Mouse (Mus musculus) Muller cell, postnatal 12 days (primary cell): Measurements from ENCODE around the gene Mogat1.
"Not testable (repeated sequence)": the region's sequence is repeated elsewhere in the genome, so short reads cannot be mapped to it uniquely, and the experiment has no call there.

ENCODE experiments used
- DNase-seq: peaks from one replicate; pipeline ENCODE4 v3.0.0-alpha.2; 2015; ENCODE audit errors: inconsistent ontology term

Gene Mogat1

DNA sequence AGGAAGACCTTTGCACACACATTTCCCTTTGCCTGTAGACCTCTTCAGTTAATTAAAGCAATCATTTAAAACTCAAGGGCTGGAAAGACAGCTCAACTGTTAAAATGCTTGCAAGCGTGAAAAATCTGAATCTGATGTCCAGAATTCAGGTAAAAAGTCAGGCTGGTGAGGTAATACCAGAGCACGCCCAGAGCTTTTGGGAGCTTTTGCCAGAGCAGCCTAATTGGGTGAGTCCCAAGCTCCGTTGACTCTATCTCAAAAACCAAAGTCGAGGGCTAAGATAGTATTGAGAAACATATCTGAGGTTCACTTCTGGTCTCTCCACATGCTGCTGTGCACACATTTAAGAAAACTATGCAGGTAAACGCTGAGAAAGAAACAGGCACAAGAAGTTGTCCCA, at the start of gene Mogat1:
Gene Mogat1, plus strand, starts transcription at position 130 of the 400 bp plus-strand sequence.
- DNase-seq, result no peak

DNA sequence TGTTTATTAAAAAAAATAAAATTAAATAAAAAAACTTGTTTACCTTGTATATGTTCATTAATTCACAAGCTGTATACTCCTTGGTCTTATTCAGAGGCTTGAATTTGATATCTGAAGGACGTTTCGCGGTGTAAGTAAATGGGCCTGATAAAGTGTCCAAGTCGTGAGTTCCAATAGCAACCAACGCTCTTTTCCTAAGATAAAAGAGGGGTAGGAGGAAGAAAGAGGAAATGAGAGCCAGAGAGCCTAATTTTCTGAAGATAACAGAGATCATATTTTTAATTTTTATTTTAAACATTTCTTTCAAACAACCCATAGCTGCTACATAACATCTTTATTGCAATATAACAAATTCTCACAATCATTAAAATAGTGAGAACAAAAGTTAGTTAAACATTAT, 38.4 kb upstream of the Mogat1 start:
- DNase-seq, result no peak

DNA sequence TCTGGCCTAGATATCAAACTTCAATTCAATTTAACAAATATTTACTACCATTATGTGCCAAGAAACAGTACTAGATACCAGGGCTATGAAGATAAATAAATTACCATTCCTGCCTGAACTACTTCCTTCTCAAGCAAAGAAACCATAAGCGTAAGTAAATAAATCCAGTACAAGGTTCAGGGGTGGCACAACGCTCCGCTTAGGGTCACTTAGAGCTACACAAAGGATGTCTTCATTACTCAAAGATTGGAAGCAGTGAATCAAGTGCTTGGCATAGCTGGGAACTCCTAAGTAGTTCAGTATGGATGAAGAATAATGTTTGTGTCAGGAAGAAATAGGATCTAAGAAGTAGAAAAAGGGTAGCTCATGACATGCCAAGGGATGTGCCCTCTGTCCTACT, 27.4 kb upstream of the Mogat1 start:
- no peak for DNase-seq

DNA sequence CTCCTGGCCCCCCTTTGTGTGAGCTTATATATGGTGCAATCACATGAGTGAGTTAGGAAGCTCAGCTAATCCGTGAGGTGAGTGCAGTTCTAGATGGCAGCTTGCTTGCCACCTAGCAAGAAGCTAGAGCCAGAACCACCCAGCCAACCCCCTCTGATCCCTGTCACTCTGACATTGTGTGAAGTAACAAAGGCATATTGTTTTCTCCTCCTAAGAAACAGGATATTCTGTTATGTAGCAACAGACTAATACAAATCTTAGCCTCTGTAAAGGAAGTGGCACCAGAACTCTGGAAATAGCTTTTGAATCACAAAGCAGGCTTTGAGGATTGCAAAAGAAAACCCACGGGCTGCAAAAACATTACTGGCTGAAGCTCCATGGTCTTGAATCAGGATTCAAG, 26.4 kb upstream of the Mogat1 start:
- DNase-seq, result peak; percentile 12

DNA sequence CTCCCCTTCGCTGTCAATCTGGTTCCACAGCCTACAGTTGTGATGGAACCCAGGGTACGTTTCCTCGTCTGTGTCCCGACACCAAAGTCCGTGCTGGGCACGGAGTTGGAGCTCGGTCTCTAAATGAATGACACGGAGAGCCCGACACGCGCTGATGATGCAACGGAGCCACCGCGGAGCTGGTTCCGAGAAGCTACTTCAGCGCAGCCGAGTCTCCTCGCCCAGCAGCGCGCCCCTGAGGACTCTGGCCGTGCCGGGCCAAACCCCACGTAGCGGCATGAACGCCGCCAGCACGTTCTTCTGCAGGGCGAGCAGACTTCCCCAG, 22.4 kb upstream of the Mogat1 start:
- DNase-seq, result no peak

DNA sequence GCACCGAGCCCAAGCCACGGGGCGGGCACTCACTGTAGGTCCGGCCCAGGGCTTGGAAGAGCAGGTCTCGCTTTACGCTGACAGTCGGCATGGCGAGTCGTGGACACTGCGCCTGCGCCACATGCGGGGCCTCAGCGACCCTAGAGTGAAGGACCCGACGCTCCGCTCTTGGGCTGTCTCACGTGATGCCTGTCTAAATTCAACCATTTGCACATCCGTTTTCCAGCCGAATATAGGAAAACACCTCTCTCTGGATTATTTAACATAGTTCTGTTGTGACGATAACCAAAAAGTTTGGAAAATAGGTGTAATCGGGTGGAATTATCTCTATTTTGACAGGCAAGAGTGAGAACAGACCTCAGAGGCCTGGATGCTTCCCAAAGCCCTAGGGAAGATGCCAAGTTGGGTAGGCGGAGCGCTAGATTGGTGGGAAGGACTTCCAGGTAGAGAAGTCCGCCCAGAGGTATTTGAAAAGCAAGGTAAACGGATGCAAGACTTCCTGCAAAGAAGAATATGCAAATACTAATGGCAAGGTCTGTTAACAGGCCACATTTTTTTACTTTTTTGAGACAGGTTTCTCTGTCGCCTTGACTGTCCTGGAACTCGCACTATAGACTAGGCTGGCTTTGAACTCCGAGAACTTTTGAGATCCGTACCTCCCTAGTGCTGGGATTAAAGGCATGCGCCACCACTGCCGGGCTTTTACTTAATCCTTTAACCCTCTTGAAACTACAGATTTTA, 21.9 kb upstream of the Mogat1 start, which contains the start of gene Farsb:
Gene Farsb, minus strand, starts transcription at position 146 of the 741 bp plus-strand sequence.
- DNase-seq, result peak; percentile 95

DNA sequence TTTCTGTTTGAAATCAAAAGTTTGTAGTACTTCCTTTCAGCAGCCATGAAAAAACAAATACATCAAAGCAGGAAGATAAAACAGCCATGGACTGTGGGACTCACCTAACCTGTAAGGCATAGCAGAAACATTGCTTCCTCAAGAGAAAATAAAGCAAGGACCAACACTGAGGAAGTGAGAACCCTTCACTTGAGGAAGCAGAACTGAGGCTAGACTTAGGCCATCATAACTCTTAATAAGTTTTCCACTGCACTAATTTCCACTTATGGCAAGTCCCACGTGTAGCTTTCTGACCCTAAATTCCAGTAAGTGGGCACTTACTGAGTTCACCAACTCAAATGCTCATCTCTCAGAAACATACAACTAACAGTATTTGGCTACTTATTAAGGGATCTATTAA, 20.6 kb upstream of the Mogat1 start:
- no peak for DNase-seq

DNA sequence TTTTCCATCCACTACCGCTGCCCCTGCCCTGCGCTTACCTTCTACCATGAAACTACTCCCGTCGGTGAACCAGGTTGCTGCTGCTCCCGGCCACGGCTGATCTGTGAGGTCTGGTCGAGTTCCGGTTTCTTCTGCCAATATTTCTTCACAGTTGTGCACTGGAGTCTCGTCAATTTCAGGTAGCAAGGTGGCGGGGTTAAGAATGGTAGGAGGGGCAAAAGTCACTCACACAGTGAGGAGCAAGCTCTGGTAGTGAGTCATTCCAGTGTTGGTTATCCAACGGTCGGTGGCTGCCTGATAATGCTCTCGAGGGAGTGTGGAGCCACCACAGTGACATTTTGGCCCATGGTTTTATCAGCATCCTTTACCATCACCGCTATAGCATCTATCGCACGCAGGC, 9.8 kb upstream of the Mogat1 start:
- no peak for DNase-seq

DNA sequence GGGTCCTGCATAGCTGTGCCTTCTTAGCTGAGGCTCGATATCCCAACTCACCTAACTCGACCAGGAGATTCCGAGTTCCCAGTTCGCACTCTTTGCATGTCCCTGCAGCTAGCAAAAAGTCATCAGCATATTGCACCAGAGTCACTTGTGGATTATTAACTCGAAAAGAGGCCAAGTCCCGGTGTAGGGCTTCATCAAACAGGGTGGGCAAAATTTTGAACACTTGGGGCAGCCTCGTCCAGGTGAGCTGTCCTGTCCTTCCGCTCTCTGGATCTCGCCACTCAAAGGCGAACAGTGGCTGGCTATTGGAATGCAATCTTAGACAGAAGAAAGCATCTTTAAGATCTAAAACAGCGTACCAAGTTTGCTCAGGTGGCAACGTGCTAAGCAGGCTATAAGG, 8.9 kb upstream of the Mogat1 start:
- DNase-seq, result not testable (repeated sequence)

DNA sequence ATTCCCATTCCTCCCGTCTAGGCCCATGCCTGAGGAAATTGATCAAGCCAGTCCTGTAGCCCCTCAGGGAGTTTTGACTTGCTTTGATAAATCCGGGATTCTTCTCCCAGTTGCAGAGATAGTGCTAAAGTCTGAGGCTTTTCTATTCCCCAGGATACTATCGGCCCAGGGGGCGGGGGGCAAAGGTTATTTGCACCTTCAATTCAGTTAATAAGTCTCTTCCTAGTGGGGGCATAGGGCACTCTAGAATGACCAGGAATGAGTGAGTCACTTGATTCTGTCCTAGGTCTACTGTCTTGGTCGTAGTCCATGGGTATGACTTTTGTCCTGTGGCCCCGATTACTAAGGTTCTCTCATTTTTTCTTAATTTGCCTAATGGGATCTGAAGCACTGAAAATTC, 8.3 kb upstream of the Mogat1 start:
- no peak for DNase-seq

DNA sequence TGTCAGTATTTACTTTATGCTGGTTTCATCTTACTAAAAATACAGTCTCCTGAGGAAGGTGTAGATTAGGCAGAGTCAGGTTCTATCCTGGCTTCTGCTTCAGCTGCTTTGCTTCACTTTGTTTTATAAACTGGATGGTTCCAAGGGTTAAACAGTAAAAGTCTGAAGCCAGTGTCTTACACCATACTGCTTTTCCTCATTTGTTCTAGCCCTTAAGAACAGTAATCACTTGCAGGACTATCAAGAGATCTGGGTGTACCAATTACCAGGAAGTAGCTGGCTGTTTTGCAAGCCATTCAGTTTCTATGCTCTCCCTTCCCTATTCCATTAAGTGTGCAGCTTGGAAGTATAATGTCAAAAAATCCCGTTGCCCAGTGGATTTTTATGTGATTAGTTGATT, 3.7 kb upstream of the Mogat1 start:
- DNase-seq, result no peak

DNA sequence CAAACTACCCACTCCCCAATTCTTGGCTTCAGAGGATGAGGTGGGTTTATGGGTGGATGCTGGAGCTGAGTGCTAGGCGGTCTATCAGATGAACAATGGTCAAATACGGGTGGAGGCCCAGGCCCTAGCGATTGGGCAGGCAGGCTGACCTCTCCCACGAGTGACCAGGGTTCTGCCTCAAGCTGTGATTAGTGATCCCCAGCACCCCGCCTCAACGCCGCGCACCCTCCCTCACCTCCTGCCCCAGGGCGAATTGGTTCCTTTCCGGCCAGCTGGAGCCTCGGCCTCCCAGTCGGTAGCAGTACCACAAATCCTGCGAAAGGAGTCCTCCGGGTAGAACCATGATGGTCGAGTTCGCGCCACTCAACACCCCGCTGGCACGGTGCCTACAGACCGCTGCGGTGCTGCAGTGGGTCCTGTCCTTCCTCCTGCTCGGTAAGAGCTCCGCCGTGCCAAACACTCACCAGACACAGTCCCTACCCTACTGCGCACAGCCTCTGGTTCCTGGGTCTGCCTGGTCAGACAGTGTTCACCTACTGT, 900 bp downstream of the Mogat1 start, which contains the start of gene BC035947:
Gene BC035947, minus strand, starts transcription at position 538 of the 540 bp plus-strand sequence.
- no peak for DNase-seq

DNA sequence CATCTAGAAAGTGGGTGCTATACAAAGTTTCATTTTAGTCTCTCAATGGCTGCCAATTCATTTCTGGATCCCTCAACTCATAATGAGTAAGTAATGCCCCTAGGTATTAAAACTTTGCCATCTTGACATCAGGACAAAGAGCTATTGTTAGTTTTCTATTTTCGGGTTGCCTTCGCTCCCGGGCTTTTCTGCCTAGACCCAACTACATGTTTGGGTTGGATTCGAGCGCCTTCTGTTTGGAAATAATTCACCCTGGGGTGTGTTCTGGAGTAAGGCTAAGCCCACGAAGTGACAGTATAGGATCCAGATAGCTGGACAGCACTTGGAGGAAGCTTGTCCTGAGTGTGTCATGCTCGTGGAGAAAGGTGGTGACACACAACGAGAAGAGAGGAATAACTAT, 2.0 kb downstream of the Mogat1 start:
- DNase-seq, result no peak

DNA sequence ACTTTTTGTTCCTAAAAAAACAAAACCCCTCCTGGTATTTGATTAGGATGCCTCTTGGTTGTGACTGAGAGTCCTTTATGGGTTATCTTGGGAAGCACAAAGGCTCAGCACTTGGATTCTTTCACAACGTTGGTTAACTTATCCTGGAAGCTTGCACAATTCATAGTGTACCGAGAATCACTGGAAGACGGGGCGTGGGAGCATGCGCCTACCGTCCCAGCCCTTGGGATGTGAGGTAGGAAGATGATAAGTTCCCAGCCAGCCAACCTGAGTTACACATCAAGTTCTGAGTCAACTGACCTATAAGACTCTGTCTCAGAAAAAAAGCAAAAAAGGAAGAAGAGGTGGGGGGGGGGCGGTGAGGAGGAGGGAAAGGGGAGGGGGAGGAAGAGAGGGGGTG, 8.1 kb downstream of the Mogat1 start:
- no peak for DNase-seq

DNA sequence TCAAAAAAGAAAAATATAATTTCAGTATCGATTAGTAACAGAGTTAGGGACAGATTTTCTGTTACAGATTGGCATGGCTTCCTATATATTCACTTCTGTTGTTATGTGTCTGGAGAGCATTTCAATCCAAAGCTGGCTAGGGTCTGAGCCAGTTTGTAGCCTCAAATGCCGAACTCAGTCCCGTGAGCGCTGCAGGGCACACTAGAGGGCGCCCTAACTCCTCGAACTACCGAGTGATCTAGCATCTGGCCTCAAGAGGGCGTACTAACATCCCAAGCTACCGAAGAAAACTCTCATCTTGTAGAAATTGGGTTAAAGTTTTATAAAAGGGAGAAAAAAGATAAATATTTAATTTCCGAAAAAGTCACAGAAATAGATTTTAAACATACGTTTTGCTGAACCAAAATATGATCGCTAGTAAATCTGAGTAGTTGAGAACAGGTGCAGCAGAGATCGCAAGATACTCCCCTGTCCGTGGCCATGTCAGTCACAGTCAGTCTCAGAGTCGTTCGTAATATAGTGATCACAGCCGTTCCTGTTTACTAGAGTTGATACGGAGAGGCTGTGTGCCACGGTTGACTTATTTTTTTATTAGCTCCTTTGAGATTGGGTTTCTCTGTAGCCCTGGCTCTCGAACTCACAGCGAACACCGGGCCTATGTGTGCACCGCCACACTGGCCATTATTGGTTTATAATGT, 14.5 kb downstream of the Mogat1 start:
- no peak for DNase-seq

DNA sequence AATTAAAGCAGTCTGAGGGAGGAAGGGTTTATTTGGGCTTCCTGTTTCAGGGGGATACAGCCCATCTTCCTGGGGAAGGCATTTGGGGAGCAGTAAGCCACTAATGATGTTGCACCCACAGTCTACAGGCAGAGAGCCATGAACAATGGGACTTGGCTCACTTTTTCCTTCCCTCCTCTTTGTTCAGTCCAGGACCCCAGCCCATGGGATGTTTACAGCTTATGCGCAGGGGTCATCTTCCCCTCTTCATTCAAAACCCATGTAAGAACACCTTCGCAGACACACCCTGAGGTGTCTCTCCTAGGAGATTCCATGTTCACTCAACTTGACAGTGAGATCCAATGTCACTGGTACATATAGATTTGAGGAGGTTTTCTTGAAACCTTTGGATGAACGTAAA, 17.6 kb downstream of the Mogat1 start:
- no peak for DNase-seq

DNA sequence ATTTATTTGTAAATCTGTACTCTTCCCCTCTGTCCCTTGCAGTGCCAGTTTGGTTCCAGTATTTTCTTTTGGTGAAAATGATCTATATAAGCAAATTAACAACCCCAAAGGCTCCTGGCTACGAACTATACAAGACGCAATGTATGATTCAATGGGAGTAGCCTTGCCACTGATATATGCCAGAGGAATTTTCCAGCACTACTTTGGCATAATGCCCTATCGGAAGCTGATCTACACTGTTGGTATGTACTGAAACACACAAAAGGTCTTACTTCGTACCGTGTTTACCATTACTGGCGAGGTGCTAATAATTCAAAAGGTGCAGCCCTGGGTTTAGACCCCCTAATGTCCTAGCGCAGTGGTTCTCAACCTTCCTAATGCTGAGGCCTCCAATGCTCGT, 18.2 kb downstream of the Mogat1 start:
- DNase-seq, result no peak

DNA sequence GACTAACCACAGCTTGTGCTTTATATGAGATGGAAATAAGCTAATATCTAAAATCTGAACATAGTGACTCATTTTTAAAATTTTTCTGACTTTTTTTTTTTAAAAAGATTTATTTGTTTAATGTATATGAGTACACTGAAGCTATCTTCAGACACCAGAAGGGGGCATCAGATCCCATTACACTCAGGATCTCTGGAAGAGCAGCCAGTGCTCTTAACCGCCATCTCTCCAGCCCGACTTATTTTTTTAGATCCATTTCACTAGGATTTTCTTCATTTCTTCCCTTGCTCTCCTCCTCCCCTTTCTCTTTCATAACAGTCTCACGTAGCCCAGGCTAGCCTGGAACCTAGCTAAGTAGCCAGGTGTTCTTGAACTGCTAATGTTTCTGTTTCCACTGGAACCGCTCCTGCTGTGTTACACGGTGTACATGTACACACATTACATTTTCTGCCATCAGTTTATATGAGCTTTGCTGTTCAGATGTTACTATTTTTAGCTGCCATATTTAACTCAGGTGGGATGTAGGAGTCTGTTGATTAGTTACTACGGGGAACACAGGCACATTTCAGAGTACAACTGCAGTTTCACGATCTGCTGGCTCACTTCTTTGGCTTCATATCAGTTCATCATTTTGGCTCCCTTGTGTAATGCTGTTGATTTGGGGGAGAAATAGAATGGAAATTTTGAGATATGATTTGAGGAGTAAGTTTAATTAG, 19.9 kb downstream of the Mogat1 start:
- no peak for DNase-seq

DNA sequence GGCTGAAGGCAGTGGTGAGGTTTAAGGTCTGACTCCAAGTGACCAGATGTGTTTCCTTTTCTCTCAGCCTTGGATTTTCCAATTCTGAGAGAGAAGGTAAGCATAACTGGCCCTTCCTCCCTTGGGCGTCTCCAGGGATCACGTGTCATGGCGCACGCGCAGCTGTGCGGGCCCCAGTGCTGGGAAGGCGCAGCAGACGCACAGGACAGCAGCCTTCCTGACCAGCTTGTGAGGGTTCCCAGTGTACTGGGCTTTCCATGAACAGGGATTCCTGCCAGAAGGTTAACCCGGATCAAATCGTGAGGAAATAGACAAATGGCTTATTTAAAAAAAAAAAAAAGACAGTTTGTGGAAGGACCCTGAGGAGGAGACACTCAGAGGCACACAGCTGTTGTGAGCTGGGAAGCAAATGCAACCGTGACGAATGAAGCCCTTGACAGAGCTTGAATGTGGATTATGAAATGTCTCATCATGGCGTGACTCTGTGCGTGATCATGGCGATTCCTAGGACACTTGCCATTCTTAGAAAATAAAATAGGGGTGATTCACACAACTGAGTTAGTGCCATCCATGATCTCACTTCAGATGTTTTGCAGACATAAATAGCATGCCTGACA, 21.5 kb downstream of the Mogat1 start:
- no peak for DNase-seq

DNA sequence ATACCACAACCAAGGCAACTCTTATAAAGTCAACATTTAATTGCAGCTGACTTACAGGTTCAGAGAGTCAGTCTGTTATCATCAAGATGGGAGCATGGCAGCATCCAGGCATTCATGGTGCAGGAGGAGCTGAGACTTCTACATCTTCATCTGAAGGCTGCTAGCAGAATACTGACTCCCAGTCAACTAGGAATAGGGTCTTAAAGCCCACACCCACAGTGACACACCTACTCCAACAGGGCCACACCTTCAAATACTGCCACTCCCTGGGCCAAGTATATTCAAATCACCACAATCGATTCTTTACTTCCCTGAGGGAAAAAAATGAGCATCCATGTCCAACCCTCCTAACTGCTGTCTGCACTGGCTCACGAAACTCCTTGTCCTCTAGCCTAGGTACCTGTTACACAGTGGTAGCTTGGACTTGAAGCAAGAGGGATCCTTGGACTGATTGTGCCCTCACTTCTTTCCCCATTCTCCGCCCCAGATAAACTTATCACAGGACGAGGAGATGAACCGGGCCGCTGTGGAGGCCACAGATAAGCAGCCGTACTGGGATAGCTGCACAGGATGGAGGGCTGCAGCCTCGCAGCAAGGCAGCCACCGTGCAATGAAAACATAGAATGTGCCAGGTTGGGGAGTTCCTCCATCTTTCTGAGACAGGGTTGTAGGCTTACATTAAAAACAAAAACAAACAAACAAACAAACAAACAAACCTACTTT, 23.8 kb downstream of the Mogat1 start:
- DNase-seq, result no peak
